In genomic region chr4:46563847-46564246, GRCm38 (mm10) we compare ENCODE assay signal across 8 mouse cellular contexts. TPM values are rescaled to one million over a fixed set of nuclear protein-coding genes. Genes with fewer than 3 reads are reported as not detected.
A peak's percentile ranks its signal among the peaks of the same experiment; 100 is the strongest.
DNase-seq lines count a peak whose midpoint lies in the region; ATAC-seq lines count a peak whose summit lies in the region.

No protein-coding gene starts in this region.

- H3K9me3 ChIP-seq in liver, embryonic 16.5 days (replicated peaks; ENCODE audit: control insufficient read depth, low read length), result no peaks in the 10 kb centered on the region

- H3K36me3 ChIP-seq in liver, embryonic 16.5 days (ENCODE audit: control insufficient read depth, insufficient read depth), result no peaks in the 10 kb centered on the region
- peaks cover 4% of the 10 kb centered on the region; the same call in 1 of the 2 replicates for H3K36me3 ChIP-seq in splenic B cell, adult 2 months (ENCODE audit: control insufficient read depth, insufficient read depth, low read length, poor library complexity, severe bottlenecking)

- H3K4me3 ChIP-seq in liver, embryonic 16.5 days (ENCODE audit: low read depth, low read length), result peak overlapping the region; percentile 12; the same call in 1 of the 2 replicates

- peaks cover 15% of the 10 kb centered on the region for H3K4me1 ChIP-seq in liver, embryonic 16.5 days (ENCODE audit: control insufficient read depth, low read depth, low read length)

- no peak overlapping the region for H3K9ac ChIP-seq in liver, embryonic 16.5 days (ENCODE audit: low read depth, low read length)

- WGBS in liver, embryonic 16.5 days (ENCODE audit: insufficient replicate concordance), result 22% methylated on average over 10 of the region's 10 CpGs

- ATAC-seq in liver, embryonic 16.5 days (ENCODE audit: low read depth), result peak; percentile 70

- DNase-seq in cerebellum, adult 9-11 months, result peak; percentile 45
- no peak for DNase-seq in cerebellum, adult 11 months
- DNase-seq in 3134 (ENCODE audit: extremely low read depth, insufficient read length, low spot score), result peak; percentile 84
- peak; percentile 22 for DNase-seq in c-Kit-positive CD71-positive TER-119-negative erythroid progenitor cells, embryonic 14.5 days (ENCODE audit: low read depth)
- DNase-seq in splenic B cell, adult 2 months (ENCODE audit: low read depth, low spot score), result peak; percentile 62
- DNase-seq in left cerebral cortex, adult 9 months (ENCODE audit: low spot score in 2 of 2), result no peak
- DNase-seq in layer of hippocampus, adult 8-10 months (ENCODE audit: low spot score in 2 of 2), result no peak

- H3K4me2 ChIP-seq in liver, embryonic 16.5 days (ENCODE audit: low read depth, low read length), result peak overlapping the region; percentile 42; the same call in 1 of the 2 replicates

- no peaks in the 10 kb centered on the region for H3K27me3 ChIP-seq in liver, embryonic 16.5 days (ENCODE audit: control insufficient read depth, insufficient read depth, low read depth, low read length)
- H3K27me3 ChIP-seq in splenic B cell, adult 2 months (ENCODE audit: control insufficient read depth, insufficient read depth, low read length, poor library complexity, severe bottlenecking), result no peaks in the 10 kb centered on the region

- H3K27ac ChIP-seq in liver, embryonic 16.5 days (ENCODE audit: low read length), result peak overlapping the region; percentile 37; the same call in 1 of the 2 replicates

RNA-seq across cellular contexts. Expression of gene Trim14, which starts 27.9 kb away (rescaled TPM):
- polyA plus RNA-seq in liver, embryonic 16.5 days (2015; fragmentation: Nextera tagmentation; extraction: Ambion mirVana), result 8.2 and 9.0 TPM in 2 replicates
- 1 to 10 TPM in 3 of 4 experiments, under 1 TPM in 1; 0.89 to 2.3 (median 1.8) TPM for total RNA-seq in layer of hippocampus, adult 8-10 months (2022)

RNA-seq across cellular contexts. Expression of gene Coro2a, which starts 38.2 kb away (rescaled TPM):
- polyA plus RNA-seq in liver, embryonic 16.5 days (2015; fragmentation: Nextera tagmentation; extraction: Ambion mirVana), result 2.7 and 3.9 TPM in 2 replicates
- total RNA-seq in layer of hippocampus, adult 8-10 months (2022), result 10 to 100 TPM; 15.7 to 19.5 (median 17.8) TPM

Comparison
In these comparisons a context has a peak if more than half of its experiments do, and no peak if none do; other contexts are left out.
1. DNase-seq: peak in cerebellum, adult 9-11 months (single experiment), 3134 (single experiment), c-Kit-positive CD71-positive TER-119-negative erythroid progenitor cells, embryonic 14.5 days (single experiment) and splenic B cell, adult 2 months (single experiment); none in cerebellum, adult 11 months (single experiment), left cerebral cortex, adult 9 months (0 of 2) and layer of hippocampus, adult 8-10 months (0 of 2).